Mouse (Mus musculus) embryo, embryonic 11.5 days (tissue): Measurements from ENCODE around the gene Mgat5b.

Experiments
- DNase-seq: peaks from one replicate; pipeline ENCODE4 v3.0.0-alpha.2; 2012; ENCODE audit warnings: low read depth, low spot score

Gene Mgat5b

DNA sequence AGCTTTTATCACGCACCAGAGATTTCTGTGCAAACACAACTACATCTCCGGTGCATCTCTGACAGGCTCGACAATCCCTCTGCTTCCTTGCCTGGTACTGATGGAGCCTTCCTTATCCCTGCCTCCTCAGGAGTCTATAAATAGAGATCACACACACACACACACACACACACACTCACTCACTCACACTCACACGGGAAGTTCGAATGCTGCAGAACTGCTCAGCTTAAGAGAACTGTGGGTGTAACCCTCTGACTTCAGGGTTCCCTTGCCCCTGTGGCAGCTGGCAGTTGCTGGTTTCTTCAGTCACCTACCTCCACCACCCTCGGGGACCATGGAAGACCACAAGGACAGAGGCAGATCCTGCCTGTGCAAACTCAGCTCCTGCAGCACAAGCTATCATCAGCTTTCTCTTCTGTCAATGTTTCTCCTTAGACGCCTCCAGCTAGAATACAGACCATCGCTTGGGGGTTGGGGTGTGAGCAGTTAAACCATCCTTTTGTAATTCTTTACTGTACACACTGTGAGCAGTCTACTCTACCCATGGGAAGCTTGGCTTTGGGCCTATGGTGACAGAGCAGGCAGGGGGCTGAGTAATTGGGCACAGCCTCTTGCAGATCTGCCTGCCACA is 111.9 kb downstream of the Mgat5b start:
- no peak for DNase-seq

DNA sequence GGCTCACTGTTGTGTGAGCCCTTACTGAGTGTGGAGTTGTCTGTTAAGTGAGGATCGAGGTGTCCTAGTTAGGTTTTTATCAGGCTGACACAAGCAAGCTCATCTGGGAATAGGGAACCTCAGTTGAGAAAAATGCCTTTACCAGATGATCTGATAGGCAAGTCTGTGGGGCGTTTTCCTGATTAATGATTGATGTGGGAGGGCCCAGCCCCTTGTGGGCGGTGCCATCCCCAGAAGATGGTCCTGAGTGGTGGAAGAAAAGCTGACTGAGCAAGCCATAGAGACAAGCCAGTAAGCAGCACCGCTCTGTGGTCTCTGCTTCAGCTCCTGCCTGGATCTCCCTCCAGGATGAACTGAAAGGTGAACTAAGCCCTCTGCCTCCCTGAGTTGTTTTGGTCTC is 112.6 kb downstream of the Mgat5b start:
- no peak for DNase-seq

DNA sequence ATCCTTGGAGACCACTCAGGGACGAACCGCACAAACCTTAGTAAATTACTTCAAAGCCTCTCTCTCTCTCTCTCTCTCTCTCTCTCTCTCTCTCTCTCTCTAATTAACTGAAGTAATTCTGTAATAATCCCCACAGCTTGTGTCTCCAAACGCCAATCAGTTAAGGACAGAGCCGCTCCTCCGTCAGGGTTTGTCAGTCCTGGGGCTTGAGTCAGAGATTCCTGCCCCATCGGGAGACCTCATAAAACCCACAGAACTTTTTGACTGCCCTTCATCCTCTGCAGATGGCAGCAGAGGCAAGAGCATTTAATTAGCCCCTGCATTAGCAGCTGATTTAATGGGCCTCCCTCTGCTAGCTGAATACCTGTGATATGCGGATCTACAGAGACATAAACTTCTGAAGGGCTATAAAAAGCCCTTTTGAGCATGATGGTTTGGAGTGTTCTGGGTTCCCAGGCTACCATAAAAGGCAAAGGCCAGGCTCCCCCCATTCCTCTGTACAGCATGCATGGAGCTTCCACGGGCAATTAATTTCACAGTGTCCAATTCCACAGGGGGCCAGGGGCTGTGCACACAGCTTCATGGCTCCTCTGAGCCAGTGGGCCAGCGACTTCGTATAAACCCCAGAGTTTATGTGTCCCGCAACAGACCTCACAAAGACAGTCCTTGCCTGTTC is 117.1 kb downstream of the Mgat5b start:
- DNase-seq = no peak
